Mouse (Mus musculus): ENCODE measurements around the gene Dgcr6.
"Not testable (repeated sequence)": the region's sequence is repeated elsewhere in the genome, so short reads cannot be mapped to it uniquely, and the experiment has no call there.

Gene Dgcr6

DNA sequence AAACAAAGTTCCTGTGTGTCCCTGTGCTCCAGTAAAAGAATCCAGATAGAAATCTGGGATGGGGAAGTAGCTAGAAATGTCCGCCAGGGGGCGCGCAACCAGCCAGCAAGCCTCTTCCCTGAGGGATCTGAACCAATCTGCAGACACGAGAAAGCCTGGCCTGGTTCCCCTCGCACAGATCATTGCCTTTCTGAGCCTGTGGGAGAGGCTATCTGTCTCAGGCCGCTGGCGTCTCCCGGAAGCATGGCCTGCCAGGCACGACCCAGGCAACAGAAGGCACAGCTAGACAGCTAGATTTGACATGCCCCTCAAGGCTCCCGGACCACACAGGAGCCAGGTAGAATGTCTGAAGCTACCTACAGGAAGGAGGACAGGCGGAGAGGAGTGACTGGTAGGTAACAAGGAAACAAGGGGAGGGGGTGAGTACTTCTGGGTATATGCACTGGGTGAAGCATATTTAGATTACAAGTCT lies at the start of gene Dgcr6:
Dgcr6 (plus strand) TSS at position 130 of the 472 bp plus-strand sequence.
- peak; percentile 83 for DNase-seq

DNA sequence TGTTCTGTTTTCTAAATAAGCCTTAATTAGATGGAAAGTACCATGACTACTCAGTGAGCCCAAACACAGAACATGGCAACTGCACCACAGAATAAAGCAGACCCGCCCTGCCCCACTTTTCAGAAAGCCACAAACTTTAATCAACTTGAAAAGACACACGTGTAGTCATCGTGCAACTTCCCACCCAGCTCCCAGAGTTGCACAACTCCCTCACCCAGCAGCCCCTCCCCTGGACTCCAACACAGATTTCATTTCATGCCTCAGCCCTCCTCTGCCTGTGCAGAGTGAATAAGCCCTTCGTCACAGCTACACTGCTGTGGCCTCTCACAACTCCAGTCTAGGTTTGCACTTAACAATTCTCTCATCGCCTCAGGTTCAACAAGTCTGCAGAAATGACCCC lies 48.1 kb upstream of the Dgcr6 start:
- no peak for DNase-seq

- no peak for DNase-seq
Measured at GRCm38 (mm10) chr16:18007083-18007482, 45.6 kb upstream of the Dgcr6 start.

- no peak for DNase-seq
Measured at GRCm38 (mm10) chr16:18011101-18011500, 41.6 kb upstream of the Dgcr6 start.

DNA sequence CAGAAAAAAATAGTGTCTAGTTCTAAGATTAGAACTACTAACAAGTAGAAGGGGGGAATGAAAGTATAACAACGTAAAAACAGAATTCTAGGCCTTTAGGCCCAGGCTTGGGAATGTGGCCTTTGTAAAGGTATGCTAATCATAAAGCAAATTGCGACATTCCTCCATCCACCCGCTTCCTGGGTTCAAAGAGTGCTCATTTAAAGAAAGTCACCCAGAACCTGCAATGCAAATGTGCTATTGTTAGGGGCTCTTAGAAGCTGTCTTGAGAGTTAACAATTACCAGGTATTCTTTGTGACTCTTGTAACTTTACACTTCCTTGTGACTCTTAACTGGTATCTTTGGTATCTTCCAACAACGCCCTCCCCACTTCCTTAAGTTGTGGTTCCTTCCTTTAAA lies 36.2 kb upstream of the Dgcr6 start:
- not testable (repeated sequence) for DNase-seq

DNA sequence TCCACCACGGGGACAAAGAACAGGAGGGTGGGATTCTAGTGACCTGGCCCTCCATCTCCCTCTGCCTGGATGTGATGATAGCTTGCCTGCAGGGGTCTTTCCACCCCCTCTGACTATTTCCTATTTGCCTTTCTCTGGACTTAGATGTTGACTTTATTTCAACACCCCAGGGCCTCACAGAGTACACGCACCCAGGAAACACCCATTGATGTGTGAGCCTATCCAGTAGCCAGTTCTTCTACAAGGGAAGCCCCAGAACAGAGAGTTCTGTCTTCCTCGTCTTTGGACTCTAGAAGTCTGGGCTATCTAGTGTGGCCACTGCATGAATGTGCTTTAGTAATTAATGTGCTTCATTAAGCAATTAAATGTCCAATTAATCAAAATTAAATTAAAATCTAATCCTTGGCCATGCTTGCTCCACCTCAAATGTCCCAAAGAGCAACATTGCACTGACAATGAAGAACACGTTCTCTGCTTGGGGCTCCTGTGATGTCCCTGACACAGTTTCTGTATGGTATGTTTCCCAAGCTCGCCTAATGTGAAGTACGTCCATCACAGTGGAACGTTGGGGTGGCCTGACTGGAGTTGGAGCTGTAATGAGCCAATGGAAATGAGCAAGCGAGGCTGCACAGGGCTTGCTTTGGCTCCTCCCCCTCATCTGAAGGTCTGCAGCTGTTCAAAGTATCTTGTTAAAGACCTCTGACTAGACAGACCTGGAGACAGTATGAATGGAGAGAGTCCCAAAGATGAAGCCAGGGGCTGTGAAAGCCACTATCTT lies 29.7 kb upstream of the Dgcr6 start:
- DNase-seq: no peak

- DNase-seq: no peak
Measured at GRCm38 (mm10) chr16:18027371-18027770, 25.3 kb upstream of the Dgcr6 start.

DNA sequence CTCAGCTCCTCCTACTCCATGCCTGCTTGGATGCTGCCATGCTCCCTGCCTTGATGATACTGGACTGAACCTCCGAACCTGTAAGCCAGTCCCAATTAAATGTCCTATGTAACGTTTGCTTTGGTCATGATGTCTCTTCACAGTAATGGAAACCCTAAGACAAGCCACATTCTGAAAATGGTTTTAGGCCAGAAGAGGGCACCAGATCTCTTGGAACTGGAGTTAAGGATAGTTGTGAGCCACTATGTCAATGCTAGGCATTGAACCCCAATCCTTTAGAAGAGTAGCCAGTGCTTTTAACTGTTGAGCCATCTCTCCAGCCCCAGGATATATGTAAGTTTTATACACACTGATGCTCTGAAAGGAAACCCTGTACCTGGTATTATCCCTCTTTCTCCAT lies 20.9 kb upstream of the Dgcr6 start:
- DNase-seq: peak; percentile 43

- DNase-seq: no peak
Measured at GRCm38 (mm10) chr16:18033289-18033688, 19.4 kb upstream of the Dgcr6 start.

DNA sequence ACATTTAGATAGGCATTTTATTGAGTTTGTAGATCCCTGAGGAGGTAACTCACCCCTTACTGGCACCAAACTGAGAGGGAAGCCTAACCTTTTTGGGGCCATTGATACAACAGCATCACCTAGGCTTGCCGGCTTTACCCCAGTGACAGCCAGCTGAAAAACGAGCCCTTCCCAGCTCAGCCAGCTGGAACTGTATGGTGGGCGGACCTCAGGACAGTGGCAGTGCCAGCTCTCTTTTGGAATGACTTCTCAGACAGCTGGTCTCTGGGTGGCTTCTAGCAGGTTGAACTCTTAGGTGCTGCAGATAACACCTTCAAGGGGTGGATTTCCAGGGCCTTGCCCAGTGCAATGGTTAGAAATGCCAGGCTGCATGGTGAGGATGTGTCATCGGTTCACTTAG lies 18.4 kb upstream of the Dgcr6 start:
- DNase-seq: no peak

GRCm38 (mm10) chr16:18036425-18036955 lies 16.2 kb upstream of the Dgcr6 start:
- peak; percentile 68 for DNase-seq

GRCm38 (mm10) chr16:18037025-18037424 lies 15.6 kb upstream of the Dgcr6 start:
- no peak for DNase-seq

- no peak for DNase-seq
Measured at GRCm38 (mm10) chr16:18044991-18045390, 7.7 kb upstream of the Dgcr6 start.

DNA sequence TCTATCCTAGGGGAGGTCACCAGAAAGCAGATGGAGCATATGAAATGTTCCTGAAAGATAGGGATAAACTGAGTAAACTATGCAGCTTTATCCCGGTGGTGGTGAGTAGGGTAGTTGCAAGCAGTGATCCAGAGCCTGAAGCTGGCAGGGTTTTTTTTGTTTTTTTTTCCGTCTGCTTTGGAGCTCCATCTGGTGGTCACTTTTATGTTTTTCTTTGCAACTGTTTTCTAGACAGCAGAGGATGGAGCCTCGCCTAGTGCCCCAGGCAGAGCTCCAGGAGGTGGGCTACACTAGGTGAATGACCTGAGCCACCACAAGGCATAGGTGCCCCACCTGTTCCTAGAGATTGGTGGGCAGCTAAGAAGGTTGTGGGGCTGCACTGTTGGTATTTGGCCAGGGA lies 5.0 kb upstream of the Dgcr6 start:
- DNase-seq: peak; percentile 59

- DNase-seq: no peak
Measured at GRCm38 (mm10) chr16:18048071-18048470, 4.6 kb upstream of the Dgcr6 start.

GRCm38 (mm10) chr16:18052322-18052721 lies 338 bp upstream of the Dgcr6 start:
- no peak for DNase-seq

GRCm38 (mm10) chr16:18056215-18056614 lies 3.6 kb downstream of the Dgcr6 start:
- DNase-seq: no peak

DNA sequence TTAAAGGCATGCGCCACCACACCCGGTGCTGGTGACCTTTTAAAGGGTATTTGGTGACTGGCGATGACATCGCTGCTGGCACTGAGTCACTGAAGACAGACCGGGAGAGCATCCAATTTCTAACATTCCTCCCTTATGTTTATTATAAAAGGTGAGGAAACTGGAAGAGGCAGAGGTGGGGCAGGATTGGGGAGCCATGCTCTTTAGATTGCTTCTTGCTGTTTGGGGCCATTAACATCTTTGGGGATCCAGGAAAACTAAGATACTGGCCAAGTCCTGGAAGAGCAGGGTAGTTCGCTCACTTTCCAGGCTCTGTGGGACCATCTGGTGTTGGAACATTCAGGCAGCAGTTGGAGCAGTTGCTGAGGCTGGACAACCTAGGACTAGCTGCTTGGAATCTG lies 5.7 kb downstream of the Dgcr6 start:
- no peak for DNase-seq

GRCm38 (mm10) chr16:18059243-18059642 lies 6.6 kb downstream of the Dgcr6 start:
- no peak for DNase-seq

- DNase-seq: no peak
Measured at GRCm38 (mm10) chr16:18061201-18061600, 8.5 kb downstream of the Dgcr6 start.

DNA sequence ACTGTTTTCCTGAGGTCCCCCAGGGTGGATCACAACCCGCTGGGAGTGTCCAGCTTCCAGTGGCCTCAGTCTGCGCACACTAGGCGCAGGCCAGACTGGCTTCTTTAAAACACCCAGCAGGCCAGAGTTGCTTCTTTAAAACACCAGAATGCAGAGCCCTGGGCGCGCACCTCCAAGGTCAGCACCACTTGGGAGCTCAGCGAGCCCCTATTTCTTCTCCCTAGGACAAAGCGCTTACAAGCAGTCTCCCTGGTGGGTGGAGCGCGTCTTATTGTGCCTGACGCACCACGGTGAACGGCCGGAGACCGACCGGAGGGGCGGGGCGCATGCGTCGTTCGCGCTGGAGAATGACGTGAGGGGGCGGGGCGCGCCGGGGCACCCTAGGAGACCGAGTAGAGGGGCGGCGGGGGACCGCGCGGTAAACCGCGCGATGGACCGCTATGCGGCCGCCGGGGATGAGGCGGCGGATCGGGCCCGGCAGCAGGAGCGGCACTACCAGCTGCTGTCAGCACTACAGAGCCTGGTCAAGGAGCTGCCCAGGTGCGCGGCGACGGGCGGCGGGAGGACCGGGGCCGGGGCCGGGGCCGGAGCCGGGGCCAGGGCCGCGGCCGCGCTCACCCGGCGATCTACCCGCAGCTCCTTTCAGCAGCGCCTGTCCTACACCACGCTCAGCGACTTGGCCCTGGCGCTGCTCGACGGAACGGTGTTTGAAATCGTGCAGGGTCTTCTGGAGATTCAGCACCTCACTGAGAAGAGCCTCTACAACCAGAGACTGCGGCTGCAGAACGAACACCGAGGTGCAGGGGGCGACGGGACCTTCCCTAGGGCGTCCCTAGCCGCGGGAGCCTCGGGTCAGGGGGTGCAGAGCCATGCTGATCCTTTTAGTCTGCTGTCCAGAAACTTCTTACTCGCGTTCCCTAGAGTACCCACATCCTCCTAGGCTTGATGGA lies 13.7 kb downstream of the Dgcr6 start:
- peak; percentile 96 for DNase-seq

GRCm38 (mm10) chr16:18068653-18069376 lies 16.2 kb downstream of the Dgcr6 start:
- DNase-seq: no peak

DNA sequence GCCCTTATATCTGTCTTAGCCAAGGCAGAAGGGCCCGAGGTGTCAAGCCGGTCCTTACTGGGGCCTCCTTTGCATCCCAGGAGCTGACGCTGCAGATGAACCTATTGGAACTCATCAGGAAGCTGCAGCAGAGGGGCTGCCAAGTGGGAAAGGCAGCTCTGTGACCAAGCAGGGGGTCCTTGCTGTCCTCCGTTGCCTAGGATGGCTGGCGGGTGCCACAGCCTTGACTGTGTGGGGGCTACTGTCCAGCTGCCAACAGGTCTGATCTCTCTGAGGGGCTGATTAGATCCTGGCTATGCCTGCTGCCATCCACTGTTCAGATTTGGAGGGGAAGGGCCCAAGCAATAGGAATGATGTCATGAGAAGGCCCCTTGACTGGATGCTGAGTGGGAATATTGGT lies 18.1 kb downstream of the Dgcr6 start:
- DNase-seq: no peak
